Mouse (Mus musculus) cerebellum, adult 9-11 months (tissue): Measurements from ENCODE around the gene Hsd17b12.

Experiments used
- DNase-seq: peaks from one replicate; pipeline ENCODE4 v3.0.0; 2022

Hsd17b12 gene

DNA sequence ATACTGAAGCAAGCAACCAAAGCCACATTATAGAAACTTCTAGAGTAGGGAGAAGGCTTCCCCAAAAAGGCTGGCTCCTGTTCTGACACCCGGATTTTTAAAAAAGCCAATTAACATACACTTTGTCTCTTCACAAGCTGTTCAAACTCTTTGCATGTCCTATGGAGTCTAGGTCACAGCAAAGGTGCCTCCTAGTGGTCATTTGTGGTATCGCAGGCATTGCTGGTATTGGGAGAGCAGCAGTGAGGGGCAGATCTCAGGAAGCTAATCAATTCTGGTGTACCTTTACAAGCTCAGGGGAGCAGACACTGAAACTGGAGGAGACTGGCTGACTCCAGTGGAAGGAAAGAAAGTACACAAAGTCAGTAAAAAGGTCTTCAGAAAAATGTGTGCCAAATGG lies 155.4 kb downstream of the Hsd17b12 start:
- DNase-seq, result peak; percentile 69

DNA sequence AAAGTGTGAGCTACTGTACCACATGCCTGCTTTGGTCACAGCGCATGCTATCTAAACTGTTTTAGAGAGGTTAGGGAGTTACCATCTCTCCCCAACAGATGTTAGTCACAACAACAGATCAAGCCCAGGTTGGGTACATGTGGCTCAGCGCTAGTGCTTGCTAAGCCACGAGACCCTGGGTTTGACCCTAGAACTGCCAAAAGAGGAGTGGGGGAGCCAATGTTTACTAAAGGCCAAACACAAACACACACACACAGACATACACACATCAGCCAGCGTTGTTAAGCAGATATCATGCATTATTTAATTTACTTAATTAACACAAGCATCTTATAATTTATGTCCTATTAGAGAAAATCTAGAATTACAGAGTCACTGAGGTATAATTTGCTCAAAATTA lies 155.8 kb downstream of the Hsd17b12 start:
- no peak for DNase-seq

DNA sequence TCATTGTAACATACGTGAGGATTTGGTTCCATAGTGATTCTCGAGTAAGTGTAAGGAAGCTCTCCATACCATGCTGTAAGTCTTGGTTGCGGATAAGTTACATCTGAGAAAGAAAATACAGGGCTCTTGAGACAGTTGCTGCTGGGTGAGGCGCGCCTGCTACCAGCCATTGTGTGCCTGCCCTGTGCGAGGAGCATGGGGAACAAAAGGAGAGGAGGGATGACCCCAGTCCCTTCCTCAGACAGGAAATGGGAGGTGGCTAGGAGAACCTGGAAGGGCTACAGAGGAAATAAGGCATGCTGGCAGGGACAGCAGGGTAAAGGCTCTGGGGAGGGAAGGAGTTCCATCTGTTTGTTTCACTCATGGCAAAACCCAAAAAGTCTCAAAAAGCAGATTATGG lies 156.4 kb downstream of the Hsd17b12 start:
- DNase-seq, result no peak

DNA sequence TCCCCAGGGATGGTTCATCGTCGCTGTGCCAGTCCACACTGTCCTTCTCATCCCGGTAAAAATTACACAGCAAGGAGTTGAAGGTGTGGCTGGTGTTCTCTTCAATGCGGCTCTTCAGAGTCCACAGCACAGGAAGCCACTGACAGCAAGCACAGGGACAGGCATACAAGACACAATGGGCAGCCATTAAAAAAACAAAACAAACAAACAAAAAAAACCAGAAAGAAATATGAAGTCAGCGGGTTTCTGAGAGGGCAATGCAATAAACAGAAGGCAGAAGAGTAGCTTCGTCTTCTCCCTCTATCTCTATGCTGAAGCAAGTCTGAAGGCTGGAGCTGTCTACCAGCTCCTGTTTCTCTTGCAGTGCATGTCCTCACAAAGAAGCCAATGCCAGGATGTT lies 161.5 kb downstream of the Hsd17b12 start, which contains the start of gene Gm27027:
TSS of gene Gm27027 (minus strand) at position 101 of the 400 bp plus-strand sequence.
- no peak for DNase-seq

DNA sequence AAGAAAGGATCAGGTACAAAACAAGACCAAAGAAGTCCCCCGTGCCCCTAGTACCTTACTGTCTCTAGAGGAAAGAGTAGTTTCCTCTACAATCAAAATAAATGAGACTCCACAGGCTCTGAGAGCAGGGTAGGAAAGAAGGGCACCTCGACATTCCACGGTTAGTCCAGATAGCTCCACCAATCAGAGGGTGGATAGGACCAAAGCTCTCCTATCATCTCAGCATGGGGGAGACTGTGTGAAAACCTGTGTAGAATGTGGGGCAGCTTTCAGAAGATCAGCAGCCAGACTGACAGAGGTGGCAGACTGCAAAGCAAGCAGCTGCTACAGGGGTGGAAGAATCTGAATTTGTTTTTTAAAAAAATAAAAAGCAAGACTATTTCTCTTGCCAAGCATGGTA lies 165.0 kb downstream of the Hsd17b12 start:
- DNase-seq, result no peak

DNA sequence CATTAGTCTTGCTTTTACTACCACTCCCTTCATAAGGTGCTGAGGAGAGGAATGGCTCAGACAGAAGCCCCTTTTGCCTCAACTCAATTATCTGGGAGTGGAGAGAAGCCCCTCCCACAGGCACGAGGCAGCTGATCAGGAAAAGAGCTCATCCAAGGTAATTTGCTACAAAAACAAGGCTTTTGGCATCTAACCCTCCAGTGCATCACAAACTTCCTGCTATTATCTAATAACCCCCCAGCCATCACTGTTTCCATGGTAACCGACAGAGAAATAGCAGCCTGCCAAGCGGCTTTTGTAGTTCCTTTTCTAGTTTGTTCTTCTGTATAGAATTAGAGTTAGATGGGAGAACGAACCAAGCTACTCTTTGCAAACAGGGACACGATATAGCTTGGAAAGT lies 165.5 kb downstream of the Hsd17b12 start:
- DNase-seq, result no peak

DNA sequence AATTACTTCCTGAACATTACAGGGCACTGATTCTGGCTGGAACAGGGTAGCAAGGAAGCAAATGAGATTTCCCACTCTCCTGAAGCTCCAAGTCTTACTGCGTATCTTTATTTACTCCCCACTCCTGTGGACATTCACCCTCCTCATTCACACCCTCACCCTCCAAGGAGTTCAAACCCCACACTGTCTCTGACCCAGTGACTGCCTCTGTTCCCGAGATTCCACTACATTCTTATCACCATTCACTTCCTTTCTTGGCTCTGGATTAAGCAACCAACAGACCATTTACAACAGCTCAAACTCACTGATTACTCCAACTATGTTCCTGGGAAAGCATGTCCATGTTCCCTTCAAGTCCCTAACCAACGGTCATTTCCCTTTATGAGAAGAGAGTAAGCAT lies 166.4 kb downstream of the Hsd17b12 start:
- DNase-seq, result no peak

DNA sequence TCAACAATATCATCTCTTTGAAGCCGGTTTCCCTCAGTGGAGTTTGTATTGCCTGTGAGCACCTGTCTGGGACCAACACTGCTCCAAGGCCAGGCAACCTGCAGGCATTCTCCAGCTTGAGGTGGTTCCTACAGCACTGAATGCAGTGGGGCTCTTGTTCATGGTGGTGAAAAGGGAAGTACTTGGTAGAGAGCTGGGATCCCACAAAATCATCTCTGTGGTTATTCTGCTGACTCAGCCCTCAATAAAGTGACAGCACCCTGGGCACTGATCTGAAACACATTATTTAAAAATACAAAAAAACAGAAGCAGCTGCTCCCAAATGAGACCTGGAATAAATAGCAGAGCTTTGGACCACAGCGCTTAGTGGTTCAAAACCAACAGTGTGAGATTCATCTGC lies 169.3 kb downstream of the Hsd17b12 start:
- no peak for DNase-seq
